Mouse (Mus musculus): ENCODE data around the gene Snx14. TPM values are rescaled to one million over a fixed set of nuclear protein-coding genes. Genes with fewer than 3 reads are reported as not detected.
"Not testable (repeated sequence)": the region's sequence is repeated elsewhere in the genome, so short reads cannot be mapped to it uniquely, and the experiment has no call there.

Gene Snx14
- polyA plus RNA-seq (2016; fragmentation: Nextera tagmentation; extraction: Ambion mirVana), result 20.7 and 21.1 TPM in 2 replicates

GRCm38 (mm10) chr9:88438555-88439237 is at the start of gene Snx14:
Gene Snx14 (minus strand): TSS chr9:88438958.
- peaks cover 25% of the 10 kb centered on the region for H3K4me1 ChIP-seq
- H3K9me3 ChIP-seq (replicated peaks), result no peaks in the 10 kb centered on the region
- DNase-seq (ENCODE audit: low spot score), result peak; percentile 93
- H3K4me3 ChIP-seq, result peak within 1 kb of the TSS; percentile 80
- no peaks in the 10 kb centered on the region for H3K27me3 ChIP-seq (ENCODE audit: low read depth, poor library complexity, severe bottlenecking)
- peak within 1 kb of the TSS; percentile 87 for H3K27ac ChIP-seq (replicated peaks)
- under 1% methylated on average over 62 of the region's 62 CpGs for WGBS
- H3K36me3 ChIP-seq, result no peaks in the 10 kb centered on the region

DNA sequence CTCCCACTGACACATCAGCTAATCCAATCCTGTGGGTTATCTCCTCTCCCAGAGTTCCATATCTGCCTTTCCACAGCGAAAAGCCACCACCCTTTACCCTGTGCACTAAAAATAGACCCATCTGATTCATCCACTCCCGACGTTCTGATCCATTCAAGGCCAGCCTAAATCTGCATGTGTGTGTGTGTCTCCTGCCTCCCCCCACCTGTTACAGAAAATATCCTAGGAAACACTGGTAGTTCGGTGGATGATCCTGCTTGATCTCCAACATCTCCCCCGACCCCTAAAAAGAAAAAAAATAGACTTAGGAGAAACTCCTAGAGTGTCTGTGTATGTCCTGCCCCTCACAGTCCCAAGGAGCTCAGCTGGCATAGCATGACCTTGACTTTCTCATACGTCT is 45.8 kb upstream of the Snx14 start:
- WGBS, result 55% methylated on average over 6 of the region's 6 CpGs
- Histone ChIP-seq H3K9me3 (replicated peaks) (no peaks in the 10 kb centered on the region), H3K27me3 (ENCODE audit: low read depth, poor library complexity, severe bottlenecking) (0 out of 2 replicates have a peak, but pooled peaks cover 7% of the 10 kb centered on the region), H3K4me1 (peaks cover 25% of the 10 kb centered on the region), H3K4me3 (no peak overlapping the region), H3K27ac (replicated peaks) (no peak overlapping the region), H3K36me3 (peaks cover 8% of the 10 kb centered on the region)
- DNase-seq (ENCODE audit: low spot score), result no peak

GRCm38 (mm10) chr9:88482829-88483396 is 44.2 kb upstream of the Snx14 start:
- 0 out of 2 replicates have a peak, but pooled peaks cover 7% of the 10 kb centered on the region for H3K27me3 ChIP-seq (ENCODE audit: low read depth, poor library complexity, severe bottlenecking)
- H3K9me3 ChIP-seq (replicated peaks), result no peaks in the 10 kb centered on the region
- H3K4me1 ChIP-seq, result peaks cover 25% of the 10 kb centered on the region
- peaks cover 24% of the 10 kb centered on the region for H3K36me3 ChIP-seq
- peak overlapping the region; percentile 99 for H3K27ac ChIP-seq (replicated peaks)
- DNase-seq (ENCODE audit: low spot score), result no peak
- H3K4me3 ChIP-seq, result peak overlapping the region; percentile 100
- WGBS, result under 1% methylated on average over 52 of the region's 52 CpGs

GRCm38 (mm10) chr9:88482230-88482828 is 43.6 kb upstream of the Snx14 start, which contains the start of gene Syncrip:
Gene Syncrip (minus strand): TSS chr9:88482574.
- Histone ChIP-seq H3K27ac (replicated peaks) (peak within 1 kb of the TSS; percentile 99), H3K36me3 (peaks cover 30% of the 10 kb centered on the region), H3K4me1 (peaks cover 25% of the 10 kb centered on the region), H3K4me3 (peak within 1 kb of the TSS; percentile 100)
- WGBS, result under 1% methylated on average over 57 of the region's 68 CpGs
- peak; percentile 98 for DNase-seq (ENCODE audit: low spot score)
- H3K27me3 ChIP-seq (ENCODE audit: low read depth, poor library complexity, severe bottlenecking); H3K9me3 ChIP-seq (replicated peaks): not testable (repeated sequence)

DNA sequence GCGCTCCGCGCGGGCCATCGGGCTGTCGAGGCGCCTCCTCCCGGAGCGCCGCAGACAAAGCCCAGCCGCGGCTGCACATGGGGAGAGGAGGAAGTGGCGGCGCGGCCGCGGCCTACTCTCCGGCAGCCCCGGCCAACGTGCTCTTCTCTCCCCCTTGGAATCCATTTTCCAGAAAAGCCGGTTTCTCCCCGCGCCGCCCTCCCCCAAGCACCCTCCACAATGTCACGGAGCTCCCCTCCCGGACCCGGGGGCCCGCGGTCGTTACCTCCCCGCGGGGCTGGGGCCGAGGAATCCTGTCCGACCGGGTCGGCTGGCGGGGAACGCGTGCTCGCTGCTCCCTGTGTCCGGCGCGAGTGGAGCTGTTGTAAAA is 43.0 kb upstream of the Snx14 start:
- peaks cover 25% of the 10 kb centered on the region for H3K4me1 ChIP-seq
- H3K27me3 ChIP-seq (ENCODE audit: low read depth, poor library complexity, severe bottlenecking), result 0 out of 2 replicates have a peak, but pooled peaks cover 7% of the 10 kb centered on the region
- H3K9me3 ChIP-seq (replicated peaks), result no peaks in the 10 kb centered on the region
- H3K36me3 ChIP-seq, result peaks cover 36% of the 10 kb centered on the region
- peak overlapping the region; percentile 99 for H3K27ac ChIP-seq (replicated peaks)
- peak overlapping the region; percentile 100 for H3K4me3 ChIP-seq
- peak; percentile 69 for DNase-seq (ENCODE audit: low spot score)
- WGBS, result under 1% methylated on average over 43 of the region's 43 CpGs

- Histone ChIP-seq H3K4me3 (peak overlapping the region; percentile 100), H3K36me3 (peaks cover 41% of the 10 kb centered on the region), H3K27ac (replicated peaks) (peak overlapping the region; percentile 99), H3K27me3 (ENCODE audit: low read depth, poor library complexity, severe bottlenecking) (0 out of 2 replicates have a peak, but pooled peaks cover 7% of the 10 kb centered on the region), H3K4me1 (peaks cover 25% of the 10 kb centered on the region), H3K9me3 (replicated peaks) (no peaks in the 10 kb centered on the region)
- peak; percentile 51 for DNase-seq (ENCODE audit: low spot score)
- WGBS, result under 1% methylated on average over 78 of the region's 78 CpGs
These were observed 42.5 kb upstream of the Snx14 start for GRCm38 (mm10) chr9:88481061-88481790.

GRCm38 (mm10) chr9:88480120-88480519 is 41.4 kb upstream of the Snx14 start:
- 24% methylated on average over 1 of the region's 1 CpGs for whole genome bisulfite sequencing
- peaks cover 52% of the 10 kb centered on the region for H3K36me3 ChIP-seq
- H3K4me3 ChIP-seq, result peak overlapping the region; percentile 100
- no peaks in the 10 kb centered on the region for H3K9me3 ChIP-seq (replicated peaks)
- no peak for DNase-seq (ENCODE audit: low spot score)
- H3K27ac ChIP-seq (replicated peaks), result no peak overlapping the region
- 0 out of 2 replicates have a peak, but pooled peaks cover 7% of the 10 kb centered on the region for H3K27me3 ChIP-seq (ENCODE audit: low read depth, poor library complexity, severe bottlenecking)
- H3K4me1 ChIP-seq, result peaks cover 25% of the 10 kb centered on the region

DNA sequence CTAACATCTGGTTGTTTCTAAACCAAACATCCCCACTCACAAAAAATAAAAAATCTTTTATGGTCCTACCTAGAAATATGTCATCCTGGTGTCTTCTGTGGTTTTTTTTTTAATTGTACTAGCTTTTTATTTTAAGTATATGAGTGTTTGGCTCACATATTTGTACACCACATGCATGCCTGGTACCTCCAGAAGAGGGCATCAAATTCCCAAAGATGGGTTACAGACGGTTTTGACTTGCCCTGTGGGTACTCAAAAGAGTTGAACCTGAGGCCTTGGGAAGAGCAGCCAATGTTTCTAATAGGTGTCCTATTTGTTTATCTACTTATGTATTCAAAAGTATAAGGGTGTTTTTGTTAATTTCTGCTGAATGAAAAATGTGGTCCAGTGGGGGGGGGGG is 37.4 kb upstream of the Snx14 start:
- H3K36me3 ChIP-seq, result peaks cover 92% of the 10 kb centered on the region

DNA sequence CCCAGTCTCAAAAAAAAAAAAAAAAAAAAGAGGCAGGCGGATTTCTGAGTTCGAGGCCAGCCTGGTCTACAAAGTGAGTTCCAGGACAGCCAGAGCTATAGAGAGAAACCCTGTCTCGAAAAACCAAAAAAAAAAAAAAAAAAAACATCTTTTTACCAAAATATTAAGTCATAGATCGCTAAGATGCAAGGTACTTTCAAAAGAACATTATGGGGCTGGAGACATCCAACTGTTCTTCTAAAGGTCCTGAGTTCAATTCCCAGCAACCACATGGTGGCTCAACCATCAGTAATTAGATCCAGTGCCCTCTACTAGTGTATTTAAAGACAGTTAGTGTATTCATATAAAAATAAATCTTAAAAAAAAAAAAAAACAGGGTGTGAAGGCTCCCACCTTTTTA is 22.3 kb upstream of the Snx14 start:
- H3K27me3 ChIP-seq (ENCODE audit: low read depth, poor library complexity, severe bottlenecking); H3K9me3 ChIP-seq (replicated peaks); H3K4me3 ChIP-seq; H3K4me1 ChIP-seq; DNase-seq (ENCODE audit: low spot score); H3K27ac ChIP-seq (replicated peaks): not testable (repeated sequence)
- 77% methylated on average over 2 of the region's 4 CpGs for WGBS
- peaks cover 100% of the 10 kb centered on the region for H3K36me3 ChIP-seq

More for the DNA sequence above, 37.4 kb upstream of the Snx14 start:
- Histone ChIP-seq H3K9me3 (replicated peaks) (no peaks in the 10 kb centered on the region), H3K27me3 (ENCODE audit: low read depth, poor library complexity, severe bottlenecking) (no peaks in the 10 kb centered on the region), H3K27ac (replicated peaks) (no peak overlapping the region), H3K4me3 (no peak overlapping the region), H3K4me1 (peaks cover 7% of the 10 kb centered on the region)
- DNase-seq (ENCODE audit: low spot score), result no peak
- WGBS, result 44% methylated on average over 1 of the region's 1 CpGs

GRCm38 (mm10) chr9:88439991-88440390 is 1.2 kb upstream of the Snx14 start:
- Histone ChIP-seq H3K27me3 (ENCODE audit: low read depth, poor library complexity, severe bottlenecking) (no peaks in the 10 kb centered on the region), H3K9me3 (replicated peaks) (no peaks in the 10 kb centered on the region), H3K4me3 (peak overlapping the region; percentile 80), H3K36me3 (peaks cover 9% of the 10 kb centered on the region), H3K27ac (replicated peaks) (no peak overlapping the region), H3K4me1 (peaks cover 25% of the 10 kb centered on the region)
- 35% methylated on average over 5 of the region's 5 CpGs for WGBS
- DNase-seq (ENCODE audit: low spot score), result no peak

GRCm38 (mm10) chr9:88439238-88439600 is 461 bp upstream of the Snx14 start:
- Histone ChIP-seq H3K4me1 (peaks cover 25% of the 10 kb centered on the region), H3K27ac (replicated peaks) (peak overlapping the region; percentile 87), H3K4me3 (peak overlapping the region; percentile 80), H3K36me3 (peaks cover under 1% of the 10 kb centered on the region; the same call in 1 of the 2 replicates), H3K9me3 (replicated peaks) (no peaks in the 10 kb centered on the region), H3K27me3 (ENCODE audit: low read depth, poor library complexity, severe bottlenecking) (no peaks in the 10 kb centered on the region)
- 1% methylated on average over 17 of the region's 17 CpGs for WGBS
- DNase-seq (ENCODE audit: low spot score), result no peak

GRCm38 (mm10) chr9:88438237-88438554 is 562 bp downstream of the Snx14 start:
- H3K27ac ChIP-seq (replicated peaks), result peak overlapping the region; percentile 87
- DNase-seq (ENCODE audit: low spot score), result no peak
- no peaks in the 10 kb centered on the region for H3K36me3 ChIP-seq
- peaks cover 25% of the 10 kb centered on the region for H3K4me1 ChIP-seq
- no peaks in the 10 kb centered on the region for H3K27me3 ChIP-seq (ENCODE audit: low read depth, poor library complexity, severe bottlenecking)
- H3K9me3 ChIP-seq (replicated peaks), result no peaks in the 10 kb centered on the region
- peak overlapping the region; percentile 80 for H3K4me3 ChIP-seq
- WGBS, result 2% methylated on average over 15 of the region's 15 CpGs
